Mouse (Mus musculus) thymus, adult 2 months (tissue): ENCODE measurements at regions not wholly inside any gene's neighbourhood (a gene's known extent, or its start where the extent isn't known, plus 50 kb on each side); places are given as distances from the start of the nearest gene placed in this dataset.

Source experiments
- CTCF ChIP-seq: fragments of 200-500 bp; IDR thresholded peaks from 2 replicates; pipeline ENCODE4 v1.5.1; 2012; ENCODE audit warnings: mild to moderate bottlenecking, control low read depth, low read length, moderate library complexity, borderline replicate concordance; ENCODE audit not compliant: control insufficient read depth, poor library complexity, insufficient read depth; ENCODE audit errors: extremely low read depth
- POLR2A ChIP-seq: fragments of 200-500 bp; IDR thresholded peaks from 2 replicates; pipeline ENCODE4 v1.6.1; 2012; ENCODE audit warnings: mild to moderate bottlenecking, low read length, control low read depth, moderate library complexity; ENCODE audit not compliant: control insufficient read depth, poor library complexity, insufficient read depth; ENCODE audit errors: extremely low read depth

DNA sequence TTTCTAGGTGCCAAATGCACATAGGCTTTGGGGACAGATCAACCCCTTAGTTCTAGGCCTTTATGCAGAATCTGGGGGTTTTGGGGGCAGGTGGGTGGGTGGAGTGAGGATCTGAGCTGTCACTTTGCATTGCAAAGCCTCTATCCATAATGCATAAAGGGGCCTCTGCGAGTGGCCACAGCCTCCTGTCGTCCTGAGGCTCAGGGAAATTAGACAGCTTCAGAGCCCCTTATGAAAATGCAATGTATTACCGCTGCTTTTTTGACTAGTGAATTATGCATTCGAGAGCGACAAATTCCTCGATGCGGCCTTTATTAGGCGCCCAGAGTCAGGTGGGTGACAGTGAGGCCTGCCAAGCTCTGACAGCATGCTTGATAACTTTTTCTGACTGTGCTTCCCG lies 134.9 kb downstream of the Dhx35 start:
- no peak for TF ChIP-seq POLR2A
- TF ChIP-seq CTCF = no peak
